Mouse (Mus musculus): ENCODE data around the gene Yaf2. TPM values are rescaled to one million over a fixed set of nuclear protein-coding genes. Genes with fewer than 3 reads are reported as not detected.

The Yaf2 gene
- polyA plus RNA-seq, 1 experiment from 2014 or later: 68.7 TPM

DNA sequence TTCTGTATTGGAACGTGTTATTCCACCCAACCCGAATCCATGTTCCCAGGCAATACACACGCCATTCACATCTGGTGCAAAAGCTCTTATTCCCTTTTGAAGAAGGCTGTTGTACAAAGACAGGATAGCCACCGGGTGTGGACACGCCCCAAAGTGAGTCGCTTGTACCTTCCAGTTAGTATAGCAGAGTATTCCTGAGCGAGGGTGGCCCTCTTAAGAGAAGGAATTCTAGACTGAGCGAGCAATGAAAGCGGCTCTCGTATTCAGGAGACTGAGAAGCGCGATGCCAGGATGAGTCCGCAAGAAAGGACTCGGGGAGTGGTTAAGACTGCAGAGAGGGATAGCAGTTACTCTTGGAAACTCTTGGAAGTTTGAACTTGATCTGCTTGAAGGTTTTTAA, 60.5 kb downstream of the Yaf2 start:
- Histone ChIP-seq H3K4me1 (ENCODE audit: control insufficient read depth, insufficient read depth, low read length) (peaks cover 19% of the 10 kb centered on the region), H3K36me3 (ENCODE audit: control insufficient read depth, insufficient read depth, low read length) (0 out of 2 replicates have a peak, but pooled peaks cover 5% of the 10 kb centered on the region), H3K9me3 (ENCODE audit: control insufficient read depth, low read length) (no peaks in the 10 kb centered on the region), H3K27me3 (replicated peaks; ENCODE audit: control insufficient read depth, insufficient read depth, low read length) (no peaks in the 10 kb centered on the region), H3K4me2 (ENCODE audit: low read depth, low read length) (peak overlapping the region; percentile 93), H3K4me3 (ENCODE audit: low read depth, low read length) (peak overlapping the region; percentile 80), H3K27ac (replicated peaks; ENCODE audit: low read depth, low read length) (no peak overlapping the region), H3K9ac (ENCODE audit: low read depth, low read length) (peak overlapping the region; percentile 68; the same call in 1 of the 2 replicates)
- DNase-seq (ENCODE audit: low spot score) (peak; percentile 40), ATAC-seq (ENCODE audit: low read depth) (no peak)
- WGBS: 3% methylated on average over 14 of the region's 14 CpGs

DNA sequence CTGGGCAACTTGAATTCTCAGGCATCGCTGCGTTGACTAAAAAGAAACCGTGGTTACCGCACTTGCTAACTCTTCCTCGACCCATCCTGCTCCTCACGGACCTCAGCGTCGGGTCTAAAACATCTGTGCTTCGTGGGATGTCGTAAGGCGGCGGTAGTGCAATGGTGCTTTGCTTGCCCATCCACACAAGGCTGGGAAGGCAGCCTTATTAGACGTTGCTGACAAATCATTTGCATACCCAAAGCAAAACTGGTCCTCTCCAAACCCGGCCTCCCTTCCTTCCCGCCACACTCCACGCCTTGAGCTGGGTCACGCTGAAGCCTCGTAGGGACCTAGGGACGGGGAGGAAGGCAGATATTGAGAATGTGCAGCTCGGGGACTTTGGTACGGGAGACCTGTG, 61.1 kb downstream of the Yaf2 start:
- Histone ChIP-seq H3K27ac (replicated peaks; ENCODE audit: low read depth, low read length) (peak overlapping the region; percentile 81), H3K36me3 (ENCODE audit: control insufficient read depth, insufficient read depth, low read length) (0 out of 2 replicates have a peak, but pooled peaks cover under 1% of the 10 kb centered on the region), H3K9me3 (ENCODE audit: control insufficient read depth, low read length) (no peaks in the 10 kb centered on the region), H3K9ac (ENCODE audit: low read depth, low read length) (peak overlapping the region; percentile 68), H3K4me1 (ENCODE audit: control insufficient read depth, insufficient read depth, low read length) (peaks cover 19% of the 10 kb centered on the region), H3K4me2 (ENCODE audit: low read depth, low read length) (peak overlapping the region; percentile 93), H3K27me3 (replicated peaks; ENCODE audit: control insufficient read depth, insufficient read depth, low read length) (no peaks in the 10 kb centered on the region), H3K4me3 (ENCODE audit: low read depth, low read length) (peak overlapping the region; percentile 80)
- ATAC-seq (ENCODE audit: low read depth): peak; percentile 39
- peak; percentile 64 for DNase-seq (ENCODE audit: low spot score)
- WGBS: under 1% methylated on average over 21 of the region's 21 CpGs

DNA sequence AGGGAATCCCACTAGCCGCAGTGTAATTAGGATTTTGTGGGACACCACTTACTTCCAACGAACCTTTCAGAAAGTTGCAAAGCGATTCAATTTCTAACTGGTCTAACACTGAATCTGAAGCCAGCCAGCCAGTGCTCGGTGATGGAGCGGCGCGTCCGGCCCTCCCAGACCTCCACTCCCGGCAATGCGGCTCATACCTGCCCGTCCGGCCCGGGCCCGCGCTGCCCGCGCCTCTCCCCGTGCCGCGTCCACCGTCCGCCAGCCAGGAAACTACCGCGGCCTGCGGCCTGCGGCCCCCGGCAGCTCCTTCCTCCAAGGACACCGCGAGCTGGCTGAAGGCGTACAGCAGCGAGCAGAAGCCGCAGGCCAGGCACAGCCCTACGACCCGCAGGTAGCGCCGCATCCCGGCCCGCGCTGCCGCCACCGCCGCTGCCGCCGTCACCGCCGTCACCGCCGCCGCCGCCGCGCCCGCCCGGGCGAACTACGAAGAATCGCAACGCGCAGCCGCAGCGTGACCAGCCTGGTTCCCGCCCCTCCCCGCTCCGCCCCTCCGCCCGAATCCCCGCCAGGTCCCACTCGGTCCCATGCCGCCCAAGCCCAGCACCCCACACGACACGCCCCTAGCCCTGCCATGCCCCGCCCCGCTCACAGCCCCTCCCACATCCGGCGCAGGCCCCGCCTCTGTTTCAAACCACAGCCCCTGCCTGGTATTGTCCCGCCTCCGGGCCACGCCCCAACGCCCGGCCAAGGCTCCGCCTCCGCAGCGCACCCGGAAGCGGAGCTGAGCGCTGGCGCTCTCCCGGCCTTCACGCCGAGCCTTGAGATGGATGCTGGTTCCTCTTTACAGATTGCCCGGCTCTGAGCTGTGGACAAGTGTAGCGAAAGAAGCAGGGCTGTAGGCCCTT, 61.8 kb downstream of the Yaf2 start, which contains the start of gene Gxylt1:
Gxylt1 (minus strand) TSS at position 501 of the 905 bp plus-strand sequence.
- peak; percentile 97 for DNase-seq (ENCODE audit: low spot score)
- ATAC-seq (ENCODE audit: low read depth): peak; percentile 97
- peak within 1 kb of the TSS; percentile 93 for H3K4me2 ChIP-seq (ENCODE audit: low read depth, low read length)
- no peaks in the 10 kb centered on the region for H3K27me3 ChIP-seq (replicated peaks; ENCODE audit: control insufficient read depth, insufficient read depth, low read length)
- peaks cover under 1% of the 10 kb centered on the region; the same call in 1 of the 2 replicates for H3K36me3 ChIP-seq (ENCODE audit: control insufficient read depth, insufficient read depth, low read length)
- peaks cover 19% of the 10 kb centered on the region for H3K4me1 ChIP-seq (ENCODE audit: control insufficient read depth, insufficient read depth, low read length)
- H3K27ac ChIP-seq (replicated peaks; ENCODE audit: low read depth, low read length): peak within 1 kb of the TSS; percentile 94
- 2% methylated on average over 44 of the region's 93 CpGs for WGBS
- peak within 1 kb of the TSS; percentile 85 for H3K9ac ChIP-seq (ENCODE audit: low read depth, low read length)
- no peaks in the 10 kb centered on the region for H3K9me3 ChIP-seq (ENCODE audit: control insufficient read depth, low read length)
- peak within 1 kb of the TSS; percentile 80 for H3K4me3 ChIP-seq (ENCODE audit: low read depth, low read length)

DNA sequence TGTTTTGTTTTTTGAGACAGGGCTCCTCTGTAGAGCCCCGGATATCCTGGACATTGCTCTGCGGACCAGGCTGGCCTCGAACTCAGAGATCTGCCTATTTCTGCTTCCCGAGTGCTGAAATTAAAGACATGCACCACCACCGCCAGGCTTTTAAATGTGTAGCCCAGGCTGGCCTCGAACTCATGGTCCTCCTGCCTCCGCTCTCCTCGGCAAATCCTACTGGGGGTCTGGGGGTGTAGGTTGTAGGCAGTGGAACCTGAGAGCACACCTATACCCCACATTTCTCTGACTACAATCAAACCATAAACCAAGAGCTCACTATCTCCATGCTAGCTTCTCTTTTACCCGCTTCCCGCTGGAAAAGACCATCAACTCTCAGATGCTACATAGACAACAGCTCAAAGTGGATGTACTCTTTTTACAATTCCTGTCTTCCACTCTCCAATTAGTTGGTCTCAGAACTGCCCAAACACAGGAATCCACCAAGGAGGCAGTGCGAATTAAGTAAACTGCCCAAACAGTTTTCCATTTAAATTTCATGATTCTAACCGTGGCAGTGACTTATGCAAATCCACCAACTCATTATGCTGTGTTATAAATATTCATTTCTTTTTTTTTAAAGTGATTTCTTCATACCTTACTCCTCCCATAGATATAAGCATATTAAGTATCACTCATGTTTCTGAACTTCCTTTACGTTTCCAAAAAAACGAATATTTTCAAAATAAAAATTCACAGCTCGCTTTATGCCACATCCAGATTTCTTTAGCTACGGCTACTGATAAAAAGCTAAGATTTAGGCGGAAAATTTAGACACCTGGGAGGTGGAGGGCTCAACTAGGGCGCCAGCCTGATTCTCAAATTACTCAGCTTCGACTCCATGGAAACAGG, 62.7 kb downstream of the Yaf2 start:
- WGBS: 38% methylated on average over 19 of the region's 19 CpGs
- peak overlapping the region; percentile 94 for H3K27ac ChIP-seq (replicated peaks; ENCODE audit: low read depth, low read length)
- peaks cover 5% of the 10 kb centered on the region; the same call in 1 of the 2 replicates for H3K36me3 ChIP-seq (ENCODE audit: control insufficient read depth, insufficient read depth, low read length)
- no peaks in the 10 kb centered on the region for H3K9me3 ChIP-seq (ENCODE audit: control insufficient read depth, low read length)
- H3K4me1 ChIP-seq (ENCODE audit: control insufficient read depth, insufficient read depth, low read length): peaks cover 19% of the 10 kb centered on the region
- no peak; the same call in 1 of the 2 replicates for ATAC-seq (ENCODE audit: low read depth)
- peak overlapping the region; percentile 85 for H3K9ac ChIP-seq (ENCODE audit: low read depth, low read length)
- no peak for DNase-seq (ENCODE audit: low spot score)
- H3K27me3 ChIP-seq (replicated peaks; ENCODE audit: control insufficient read depth, insufficient read depth, low read length): no peaks in the 10 kb centered on the region
- H3K4me2 ChIP-seq (ENCODE audit: low read depth, low read length): peak overlapping the region; percentile 62
- peak overlapping the region; percentile 80 for H3K4me3 ChIP-seq (ENCODE audit: low read depth, low read length)

DNA sequence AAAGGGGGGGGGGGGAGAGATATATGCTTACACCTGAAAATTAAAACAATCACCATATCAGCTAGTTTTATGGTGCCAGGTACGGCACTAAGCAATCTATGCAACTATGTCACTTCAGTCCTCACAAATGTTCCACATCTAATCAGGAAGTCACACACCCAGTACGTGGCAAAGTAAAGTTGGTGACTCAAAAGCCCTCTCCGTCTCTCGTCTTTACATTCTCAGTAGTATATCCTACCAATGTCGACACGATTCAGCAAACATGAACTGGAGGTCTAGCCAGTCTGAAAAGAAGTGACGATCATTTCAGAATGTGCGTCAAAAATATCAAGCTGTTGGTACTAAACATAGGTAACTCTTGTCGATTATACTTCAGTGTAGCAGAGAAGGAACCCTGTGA, 63.8 kb downstream of the Yaf2 start:
- no peak overlapping the region for H3K9ac ChIP-seq (ENCODE audit: low read depth, low read length)
- DNase-seq (ENCODE audit: low spot score): no peak
- 89% methylated on average over 9 of the region's 9 CpGs for WGBS
- no peaks in the 10 kb centered on the region for H3K9me3 ChIP-seq (ENCODE audit: control insufficient read depth, low read length)
- H3K4me1 ChIP-seq (ENCODE audit: control insufficient read depth, insufficient read depth, low read length): peaks cover 19% of the 10 kb centered on the region
- no peaks in the 10 kb centered on the region for H3K27me3 ChIP-seq (replicated peaks; ENCODE audit: control insufficient read depth, insufficient read depth, low read length)
- H3K27ac ChIP-seq (replicated peaks; ENCODE audit: low read depth, low read length): no peak overlapping the region
- H3K36me3 ChIP-seq (ENCODE audit: control insufficient read depth, insufficient read depth, low read length): peaks cover 5% of the 10 kb centered on the region; the same call in 1 of the 2 replicates
- no peak overlapping the region for H3K4me3 ChIP-seq (ENCODE audit: low read depth, low read length)
- ATAC-seq (ENCODE audit: low read depth): no peak
- peak overlapping the region; percentile 62 for H3K4me2 ChIP-seq (ENCODE audit: low read depth, low read length)

DNA sequence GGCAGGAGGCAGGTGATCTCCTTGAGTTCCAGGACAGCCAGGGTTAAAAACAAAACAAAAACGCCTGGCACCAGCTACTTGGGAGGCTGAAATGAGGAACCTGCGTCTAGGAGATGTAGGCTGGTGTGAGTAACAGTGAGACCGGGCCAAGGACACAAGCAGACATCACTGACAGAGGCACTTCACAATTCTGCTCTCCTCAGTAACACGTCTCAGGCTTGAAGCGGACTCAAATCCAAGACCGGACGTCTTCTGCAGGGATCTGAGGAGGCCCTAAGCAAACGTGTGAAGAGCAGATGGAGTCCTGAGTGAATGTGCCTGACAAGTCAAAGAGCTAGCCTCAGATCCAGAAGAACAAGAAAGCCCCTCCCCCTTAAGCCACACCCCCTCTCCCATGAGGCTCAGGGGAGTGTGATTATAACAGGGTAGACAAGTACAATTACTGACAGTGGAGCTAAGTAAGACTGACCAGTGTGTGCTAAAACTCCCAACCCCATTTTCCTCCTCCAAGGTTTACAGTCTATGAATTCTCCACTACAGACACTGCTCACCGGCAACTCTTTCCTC, 66.4 kb downstream of the Yaf2 start:
- Histone ChIP-seq H3K27ac (replicated peaks; ENCODE audit: low read depth, low read length) (no peak overlapping the region), H3K27me3 (replicated peaks; ENCODE audit: control insufficient read depth, insufficient read depth, low read length) (no peaks in the 10 kb centered on the region), H3K4me2 (ENCODE audit: low read depth, low read length) (no peak overlapping the region), H3K9ac (ENCODE audit: low read depth, low read length) (no peak overlapping the region), H3K4me1 (ENCODE audit: control insufficient read depth, insufficient read depth, low read length) (peaks cover 11% of the 10 kb centered on the region), H3K9me3 (ENCODE audit: control insufficient read depth, low read length) (no peaks in the 10 kb centered on the region), H3K4me3 (ENCODE audit: low read depth, low read length) (no peak overlapping the region), H3K36me3 (ENCODE audit: control insufficient read depth, insufficient read depth, low read length) (peaks cover 5% of the 10 kb centered on the region; the same call in 1 of the 2 replicates)
- 78% methylated on average over 9 of the region's 9 CpGs for WGBS
- DNase-seq (ENCODE audit: low spot score) (no peak), ATAC-seq (ENCODE audit: low read depth) (no peak)

DNA sequence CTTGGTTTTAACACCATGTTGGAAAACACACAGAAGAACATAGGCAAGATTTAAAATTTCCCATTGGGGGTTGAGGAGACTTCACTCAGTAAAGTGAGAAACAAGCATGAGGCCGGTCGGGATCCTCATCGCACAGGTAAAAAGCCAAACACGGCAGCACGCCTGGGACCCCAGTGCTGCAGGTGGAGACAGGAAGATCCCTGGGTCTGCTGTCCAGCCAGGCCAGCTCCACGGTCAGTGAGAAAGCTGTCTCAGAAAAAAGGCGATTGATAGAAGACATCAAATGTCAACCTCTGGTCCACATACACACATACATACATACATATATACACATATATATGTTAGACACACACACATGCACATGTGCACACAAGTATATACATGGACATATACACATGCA, 67.2 kb downstream of the Yaf2 start:
- WGBS: 91% methylated on average over 7 of the region's 7 CpGs
- Histone ChIP-seq H3K4me2 (ENCODE audit: low read depth, low read length) (no peak overlapping the region), H3K27me3 (replicated peaks; ENCODE audit: control insufficient read depth, insufficient read depth, low read length) (no peaks in the 10 kb centered on the region), H3K4me3 (ENCODE audit: low read depth, low read length) (no peak overlapping the region), H3K9ac (ENCODE audit: low read depth, low read length) (no peak overlapping the region), H3K27ac (replicated peaks; ENCODE audit: low read depth, low read length) (no peak overlapping the region), H3K4me1 (ENCODE audit: control insufficient read depth, insufficient read depth, low read length) (peaks cover 11% of the 10 kb centered on the region), H3K9me3 (ENCODE audit: control insufficient read depth, low read length) (no peaks in the 10 kb centered on the region), H3K36me3 (ENCODE audit: control insufficient read depth, insufficient read depth, low read length) (peaks cover 10% of the 10 kb centered on the region; the same call in 1 of the 2 replicates)
- DNase-seq (ENCODE audit: low spot score): no peak
- ATAC-seq (ENCODE audit: low read depth): no peak

DNA sequence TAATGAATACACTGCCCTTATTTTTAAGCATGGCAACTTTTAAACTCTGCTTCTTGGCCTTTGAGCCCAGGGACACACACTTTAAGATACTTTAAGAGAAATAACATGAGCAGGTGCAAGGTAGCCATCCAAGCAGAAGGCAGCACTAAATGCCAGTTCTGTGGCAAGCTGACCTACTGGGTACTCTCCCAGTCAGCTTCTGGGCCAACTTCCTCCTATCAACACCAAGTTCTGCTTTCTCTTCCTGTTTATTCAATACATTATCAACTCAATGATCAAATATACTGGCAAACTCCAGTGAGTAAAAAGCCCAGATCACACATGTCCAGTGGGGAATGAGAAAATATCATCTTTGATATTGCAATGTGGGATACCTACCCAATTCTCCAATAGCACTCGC, 68.7 kb downstream of the Yaf2 start:
- WGBS: 97% methylated on average over 1 of the region's 1 CpGs
- no peak overlapping the region for H3K27ac ChIP-seq (replicated peaks; ENCODE audit: low read depth, low read length)
- ATAC-seq (ENCODE audit: low read depth) (no peak), DNase-seq (ENCODE audit: low spot score) (no peak)
- no peaks in the 10 kb centered on the region; the same call in 1 of the 2 replicates for H3K4me1 ChIP-seq (ENCODE audit: control insufficient read depth, insufficient read depth, low read length)
- H3K9ac ChIP-seq (ENCODE audit: low read depth, low read length): no peak overlapping the region
- H3K4me2 ChIP-seq (ENCODE audit: low read depth, low read length): no peak overlapping the region
- no peaks in the 10 kb centered on the region for H3K27me3 ChIP-seq (replicated peaks; ENCODE audit: control insufficient read depth, insufficient read depth, low read length)
- no peak overlapping the region for H3K4me3 ChIP-seq (ENCODE audit: low read depth, low read length)
- peaks cover 10% of the 10 kb centered on the region; the same call in 1 of the 2 replicates for H3K36me3 ChIP-seq (ENCODE audit: control insufficient read depth, insufficient read depth, low read length)
- no peaks in the 10 kb centered on the region for H3K9me3 ChIP-seq (ENCODE audit: control insufficient read depth, low read length)
